Mouse (Mus musculus): ENCODE measurements around the gene Ankrd1. TPM values are rescaled to one million over a fixed set of nuclear protein-coding genes. Genes with fewer than 3 reads are reported as not detected.

Gene Ankrd1
- polyA plus RNA-seq, 1 experiment from 2014 or later = 0.14 TPM

- Histone ChIP-seq H3K4me3 (ENCODE audit: low read depth, low read length) (no peak overlapping the region), H3K27me3 (ENCODE audit: control insufficient read depth, insufficient read depth, low read depth, low read length) (no peaks in the 10 kb centered on the region), H3K36me3 (ENCODE audit: control insufficient read depth, insufficient read depth) (no peaks in the 10 kb centered on the region), H3K4me2 (ENCODE audit: low read depth, low read length) (no peak overlapping the region), H3K4me1 (ENCODE audit: control insufficient read depth, low read depth, low read length) (no peaks in the 10 kb centered on the region), H3K9ac (ENCODE audit: low read depth, low read length) (no peak overlapping the region), H3K27ac (ENCODE audit: low read length) (no peak overlapping the region), H3K9me3 (replicated peaks; ENCODE audit: control insufficient read depth, low read length) (no peaks in the 10 kb centered on the region)
- WGBS (ENCODE audit: insufficient replicate concordance) = 70% methylated on average over 2 of the region's 2 CpGs
- ATAC-seq (ENCODE audit: low read depth) = no peak
Observed at GRCm38 (mm10) chr19:36143571-36143970, 23.7 kb upstream of the Ankrd1 start.

DNA sequence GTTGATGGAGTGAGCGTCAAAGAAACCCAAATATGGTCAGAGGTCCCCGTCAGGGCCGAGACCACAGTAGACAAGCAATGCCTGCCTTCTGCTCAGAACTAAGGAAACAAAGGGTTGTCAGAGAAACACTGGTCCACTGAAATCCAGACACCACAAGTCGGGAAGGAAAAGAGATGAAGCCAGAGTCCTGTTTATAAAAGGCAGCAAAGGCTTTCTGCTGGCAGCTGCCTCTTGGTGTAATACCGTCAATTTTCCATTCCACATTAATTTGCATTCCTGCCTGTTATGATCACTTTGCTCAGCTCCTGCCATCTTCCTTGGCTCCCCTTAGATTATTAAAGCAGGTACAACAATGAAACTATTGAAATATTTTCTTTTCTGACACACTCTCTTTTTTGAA lies 13.8 kb upstream of the Ankrd1 start:
- Histone ChIP-seq H3K4me3 (ENCODE audit: low read depth, low read length) (no peak overlapping the region), H3K4me2 (ENCODE audit: low read depth, low read length) (no peak overlapping the region), H3K9ac (ENCODE audit: low read depth, low read length) (no peak overlapping the region), H3K4me1 (ENCODE audit: control insufficient read depth, low read depth, low read length) (no peaks in the 10 kb centered on the region), H3K9me3 (replicated peaks; ENCODE audit: control insufficient read depth, low read length) (no peaks in the 10 kb centered on the region), H3K27ac (ENCODE audit: low read length) (no peak overlapping the region), H3K27me3 (ENCODE audit: control insufficient read depth, insufficient read depth, low read depth, low read length) (no peaks in the 10 kb centered on the region), H3K36me3 (ENCODE audit: control insufficient read depth, insufficient read depth) (no peaks in the 10 kb centered on the region)
- no peak for ATAC-seq (ENCODE audit: low read depth)
- WGBS (ENCODE audit: insufficient replicate concordance) = 35% methylated on average over 5 of the region's 5 CpGs

- no peaks in the 10 kb centered on the region for H3K4me1 ChIP-seq (ENCODE audit: control insufficient read depth, low read depth, low read length)
- WGBS (ENCODE audit: insufficient replicate concordance) = 59% methylated on average over 6 of the region's 6 CpGs
Observed at GRCm38 (mm10) chr19:36133064-36133463, 13.2 kb upstream of the Ankrd1 start.

GRCm38 (mm10) chr19:36131990-36132389 lies 12.1 kb upstream of the Ankrd1 start:
- ATAC-seq (ENCODE audit: low read depth) = no peak
- Histone ChIP-seq H3K4me2 (ENCODE audit: low read depth, low read length) (no peak overlapping the region), H3K27me3 (ENCODE audit: control insufficient read depth, insufficient read depth, low read depth, low read length) (no peaks in the 10 kb centered on the region), H3K4me1 (ENCODE audit: control insufficient read depth, low read depth, low read length) (no peaks in the 10 kb centered on the region), H3K9me3 (replicated peaks; ENCODE audit: control insufficient read depth, low read length) (no peaks in the 10 kb centered on the region), H3K4me3 (ENCODE audit: low read depth, low read length) (no peak overlapping the region), H3K36me3 (ENCODE audit: control insufficient read depth, insufficient read depth) (no peaks in the 10 kb centered on the region), H3K27ac (ENCODE audit: low read length) (no peak overlapping the region), H3K9ac (ENCODE audit: low read depth, low read length) (no peak overlapping the region)
- WGBS (ENCODE audit: insufficient replicate concordance) = 49% methylated on average over 6 of the region's 6 CpGs

More at GRCm38 (mm10) chr19:36133064-36133463, 13.2 kb upstream of the Ankrd1 start:
- H3K27me3 ChIP-seq (ENCODE audit: control insufficient read depth, insufficient read depth, low read depth, low read length) = no peaks in the 10 kb centered on the region
- H3K9me3 ChIP-seq (replicated peaks; ENCODE audit: control insufficient read depth, low read length) = no peaks in the 10 kb centered on the region
- H3K4me2 ChIP-seq (ENCODE audit: low read depth, low read length) = no peak overlapping the region
- H3K9ac ChIP-seq (ENCODE audit: low read depth, low read length) = no peak overlapping the region
- H3K36me3 ChIP-seq (ENCODE audit: control insufficient read depth, insufficient read depth) = no peaks in the 10 kb centered on the region
- no peak overlapping the region for H3K4me3 ChIP-seq (ENCODE audit: low read depth, low read length)
- ATAC-seq (ENCODE audit: low read depth) = no peak
- H3K27ac ChIP-seq (ENCODE audit: low read length) = no peak overlapping the region

GRCm38 (mm10) chr19:36130181-36130580 lies 10.3 kb upstream of the Ankrd1 start:
- H3K27ac ChIP-seq (ENCODE audit: low read length) = no peak overlapping the region
- 28% methylated on average over 2 of the region's 2 CpGs for WGBS (ENCODE audit: insufficient replicate concordance)
- H3K9ac ChIP-seq (ENCODE audit: low read depth, low read length) = no peak overlapping the region
- ATAC-seq (ENCODE audit: low read depth) = no peak
- H3K36me3 ChIP-seq (ENCODE audit: control insufficient read depth, insufficient read depth) = no peaks in the 10 kb centered on the region
- H3K4me1 ChIP-seq (ENCODE audit: control insufficient read depth, low read depth, low read length) = no peaks in the 10 kb centered on the region
- no peaks in the 10 kb centered on the region for H3K9me3 ChIP-seq (replicated peaks; ENCODE audit: control insufficient read depth, low read length)
- no peaks in the 10 kb centered on the region for H3K27me3 ChIP-seq (ENCODE audit: control insufficient read depth, insufficient read depth, low read depth, low read length)
- H3K4me3 ChIP-seq (ENCODE audit: low read depth, low read length) = no peak overlapping the region
- no peak overlapping the region for H3K4me2 ChIP-seq (ENCODE audit: low read depth, low read length)

GRCm38 (mm10) chr19:36129643-36130042 lies 9.7 kb upstream of the Ankrd1 start:
- Histone ChIP-seq H3K9me3 (replicated peaks; ENCODE audit: control insufficient read depth, low read length) (no peaks in the 10 kb centered on the region), H3K4me2 (ENCODE audit: low read depth, low read length) (peak overlapping the region; percentile 17; the same call in 1 of the 2 replicates), H3K27ac (ENCODE audit: low read length) (no peak overlapping the region), H3K36me3 (ENCODE audit: control insufficient read depth, insufficient read depth) (no peaks in the 10 kb centered on the region), H3K4me1 (ENCODE audit: control insufficient read depth, low read depth, low read length) (no peaks in the 10 kb centered on the region), H3K4me3 (ENCODE audit: low read depth, low read length) (no peak overlapping the region), H3K9ac (ENCODE audit: low read depth, low read length) (no peak overlapping the region), H3K27me3 (ENCODE audit: control insufficient read depth, insufficient read depth, low read depth, low read length) (no peaks in the 10 kb centered on the region)
- peak; percentile 39; the same call in 1 of the 2 replicates for ATAC-seq (ENCODE audit: low read depth)
- WGBS (ENCODE audit: insufficient replicate concordance) = 3% methylated on average over 12 of the region's 12 CpGs

- H3K36me3 ChIP-seq (ENCODE audit: control insufficient read depth, insufficient read depth) = no peaks in the 10 kb centered on the region
- H3K4me2 ChIP-seq (ENCODE audit: low read depth, low read length) = no peak overlapping the region
- WGBS (ENCODE audit: insufficient replicate concordance) = 13% methylated on average over 9 of the region's 9 CpGs
- no peaks in the 10 kb centered on the region for H3K27me3 ChIP-seq (ENCODE audit: control insufficient read depth, insufficient read depth, low read depth, low read length)
- H3K9ac ChIP-seq (ENCODE audit: low read depth, low read length) = no peak overlapping the region
- H3K27ac ChIP-seq (ENCODE audit: low read length) = no peak overlapping the region
- H3K4me1 ChIP-seq (ENCODE audit: control insufficient read depth, low read depth, low read length) = no peaks in the 10 kb centered on the region
- no peaks in the 10 kb centered on the region for H3K9me3 ChIP-seq (replicated peaks; ENCODE audit: control insufficient read depth, low read length)
- no peak overlapping the region for H3K4me3 ChIP-seq (ENCODE audit: low read depth, low read length)
- ATAC-seq (ENCODE audit: low read depth) = no peak
Observed at GRCm38 (mm10) chr19:36129213-36129612, 9.3 kb upstream of the Ankrd1 start.

DNA sequence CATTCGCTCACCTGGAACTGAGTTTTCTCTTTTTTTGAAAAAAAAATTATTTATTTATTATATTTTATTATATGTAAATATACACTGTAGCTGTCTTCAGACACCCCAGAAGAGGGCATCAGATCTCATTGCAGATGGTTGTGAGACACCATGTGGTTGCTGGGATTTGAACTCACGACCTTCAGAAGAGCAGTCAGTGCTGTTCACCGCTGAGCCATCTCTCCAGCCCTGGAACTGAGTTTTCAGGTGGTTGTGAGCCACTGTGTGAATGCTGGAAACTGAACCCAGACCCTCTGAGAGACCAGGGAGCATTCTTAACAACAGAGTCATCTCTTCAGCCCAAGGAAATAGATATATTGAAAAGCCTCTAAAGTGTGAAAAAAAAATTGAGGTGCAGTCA lies 8.5 kb upstream of the Ankrd1 start:
- H3K4me2 ChIP-seq (ENCODE audit: low read depth, low read length) = no peak overlapping the region
- no peak overlapping the region for H3K27ac ChIP-seq (ENCODE audit: low read length)
- WGBS (ENCODE audit: insufficient replicate concordance) = 69% methylated on average over 3 of the region's 3 CpGs
- H3K9me3 ChIP-seq (replicated peaks; ENCODE audit: control insufficient read depth, low read length) = no peaks in the 10 kb centered on the region
- no peak for ATAC-seq (ENCODE audit: low read depth)
- no peak overlapping the region for H3K9ac ChIP-seq (ENCODE audit: low read depth, low read length)
- H3K27me3 ChIP-seq (ENCODE audit: control insufficient read depth, insufficient read depth, low read depth, low read length) = no peaks in the 10 kb centered on the region
- H3K4me1 ChIP-seq (ENCODE audit: control insufficient read depth, low read depth, low read length) = no peaks in the 10 kb centered on the region
- H3K36me3 ChIP-seq (ENCODE audit: control insufficient read depth, insufficient read depth) = no peaks in the 10 kb centered on the region
- H3K4me3 ChIP-seq (ENCODE audit: low read depth, low read length) = no peak overlapping the region

DNA sequence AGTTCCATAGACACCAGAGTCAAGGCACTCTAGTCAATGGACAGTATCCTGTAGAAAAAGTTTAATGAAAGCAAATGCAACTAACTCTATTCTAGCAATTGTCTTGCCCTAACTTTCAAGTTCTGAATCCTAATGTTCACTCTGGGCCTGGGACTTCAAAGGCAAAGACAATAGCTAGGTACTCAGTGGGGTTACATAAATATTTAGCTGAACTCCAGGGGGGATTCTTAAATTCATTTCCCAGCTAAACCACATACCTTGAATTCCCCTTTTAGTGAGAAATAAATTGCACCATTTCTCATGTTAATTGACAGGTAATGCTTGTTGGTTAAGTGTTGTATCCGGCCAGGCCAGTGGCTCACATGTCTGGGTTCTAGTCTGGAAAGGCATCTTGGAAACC lies 4.3 kb upstream of the Ankrd1 start:
- Histone ChIP-seq H3K27me3 (ENCODE audit: control insufficient read depth, insufficient read depth, low read depth, low read length) (no peaks in the 10 kb centered on the region), H3K36me3 (ENCODE audit: control insufficient read depth, insufficient read depth) (no peaks in the 10 kb centered on the region), H3K4me2 (ENCODE audit: low read depth, low read length) (no peak overlapping the region), H3K4me1 (ENCODE audit: control insufficient read depth, low read depth, low read length) (no peaks in the 10 kb centered on the region), H3K27ac (ENCODE audit: low read length) (no peak overlapping the region), H3K4me3 (ENCODE audit: low read depth, low read length) (no peak overlapping the region), H3K9me3 (replicated peaks; ENCODE audit: control insufficient read depth, low read length) (no peaks in the 10 kb centered on the region), H3K9ac (ENCODE audit: low read depth, low read length) (no peak overlapping the region)
- 34% methylated on average over 1 of the region's 1 CpGs for WGBS (ENCODE audit: insufficient replicate concordance)
- no peak for ATAC-seq (ENCODE audit: low read depth)

Data from liver, embryonic 16.5 days (tissue).